Mouse (Mus musculus) adrenal gland, postnatal 4 days (tissue): ENCODE data around the gene Arhgap17. TPM values are rescaled to one million over a fixed set of nuclear protein-coding genes. Genes with fewer than 3 reads are reported as not detected.
A peak's percentile ranks its signal among the peaks of the same experiment; 100 is the strongest.

ENCODE experiments used
- DNase-seq, 2 experiments: peaks; one replicate each; pipeline ENCODE4 v3.0.0; 2021 to 2022; ENCODE audit warnings: low spot score in 2 of 2, mixed read lengths in 2 of 2
- long read RNA-seq, 2 experiments: library from polyadenylated mRNA; stranded (forward); transcript quantifications; one replicate each; pipeline ENCODE4 v2.0.0; 2021
- total RNA-seq, 2 experiments: library from RNA; stranded (reverse); gene quantifications; 2 replicates each; pipeline ENCODE4 v1.2.3; 2021

The Arhgap17 gene
- total RNA-seq = 10 to 100 TPM; 43.5 to 54.8 TPM
- long read RNA-seq, experiment 1, partial matches to known transcripts = 4 of 12 reads
- long read RNA-seq, experiment 1, other reads (novel, unspliced or antisense) = 4 of 12 reads
- long read RNA-seq, experiment 2, partial matches to known transcripts = 8 of 27 reads
- long read RNA-seq, experiment 2, other reads (novel, unspliced or antisense) = 12 of 27 reads

DNA sequence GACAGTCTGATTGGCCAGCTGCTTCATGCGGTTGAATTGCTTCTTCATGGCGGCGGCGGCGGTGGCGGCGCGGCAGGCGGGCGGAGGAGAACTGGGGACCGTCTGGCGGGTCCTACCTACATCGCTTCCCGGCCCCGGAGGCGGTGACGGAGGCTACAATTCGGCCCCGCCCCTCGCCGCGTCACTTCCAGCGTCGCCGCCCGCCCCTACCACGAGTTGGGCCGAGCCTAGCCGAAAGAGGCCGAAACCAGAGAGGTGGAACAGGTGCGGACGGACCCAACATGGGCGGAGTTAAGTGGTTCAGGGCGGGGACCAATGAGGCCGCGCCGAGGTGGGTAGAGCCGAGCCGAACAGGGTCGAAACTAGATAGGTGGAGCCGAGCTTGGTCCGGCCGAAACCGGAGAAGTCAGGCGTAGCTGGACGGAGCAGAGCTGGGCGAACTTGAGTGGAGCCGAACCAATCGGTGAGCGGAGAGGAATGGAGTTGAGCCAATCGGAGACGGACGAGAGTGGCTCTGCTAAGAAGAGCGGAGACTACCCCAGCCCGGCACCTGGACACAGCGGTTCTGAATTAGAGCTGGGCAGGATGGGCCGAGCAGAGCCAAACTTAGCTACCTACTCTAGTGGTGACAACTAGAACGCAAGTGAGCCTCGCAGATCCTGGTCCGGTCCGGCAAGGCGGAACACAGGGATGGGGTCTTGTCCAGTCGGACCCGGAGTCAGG lies at the start of gene Arhgap17, which contains the start of gene Lcmt1:
Arhgap17 (minus strand) TSS at position 157 of the 723 bp plus-strand sequence.
Lcmt1 (plus strand) TSS at position 26 of the 723 bp plus-strand sequence.
- peak; percentile 88 to 93 for DNase-seq

DNA sequence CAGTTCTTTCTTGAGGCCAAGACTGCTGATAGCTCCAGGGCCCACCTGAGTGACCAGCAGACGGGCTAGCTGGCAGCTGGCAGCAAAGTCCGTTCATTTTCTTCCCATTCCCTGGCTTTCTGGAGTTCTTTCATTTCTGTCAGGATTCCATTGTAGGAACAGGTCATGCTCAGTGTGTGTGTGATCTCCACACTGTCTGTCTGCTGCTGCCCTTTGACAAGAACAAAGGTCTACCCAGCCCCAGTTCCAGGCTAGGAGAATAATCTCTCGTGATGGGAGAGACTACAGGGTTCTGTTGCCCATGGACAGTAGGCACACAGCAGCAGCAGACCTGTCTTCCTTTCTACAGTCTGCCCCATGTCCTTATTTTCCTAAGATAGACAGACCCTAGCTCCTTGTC lies 47.9 kb upstream of the Arhgap17 start:
- no peak for DNase-seq

DNA sequence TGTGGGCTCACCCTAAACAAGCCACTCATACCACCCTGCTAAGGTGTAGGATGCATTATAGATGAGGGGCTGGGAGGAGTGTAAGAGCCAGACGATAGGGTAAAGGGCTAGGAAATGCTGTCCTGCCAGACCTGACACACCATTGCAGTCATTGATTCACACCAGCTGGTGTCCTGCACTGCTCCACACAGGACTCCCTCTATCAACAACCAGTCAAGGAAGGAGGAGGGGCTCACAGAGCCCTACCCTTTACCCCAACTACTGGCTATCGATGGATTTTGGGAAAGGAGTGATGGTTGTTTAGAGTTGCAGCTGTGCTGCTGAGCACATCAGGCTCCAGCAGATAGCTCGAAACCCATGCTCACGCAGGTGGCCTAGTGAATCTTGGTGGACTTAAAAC lies 47.1 kb upstream of the Arhgap17 start:
- no peak for DNase-seq

DNA sequence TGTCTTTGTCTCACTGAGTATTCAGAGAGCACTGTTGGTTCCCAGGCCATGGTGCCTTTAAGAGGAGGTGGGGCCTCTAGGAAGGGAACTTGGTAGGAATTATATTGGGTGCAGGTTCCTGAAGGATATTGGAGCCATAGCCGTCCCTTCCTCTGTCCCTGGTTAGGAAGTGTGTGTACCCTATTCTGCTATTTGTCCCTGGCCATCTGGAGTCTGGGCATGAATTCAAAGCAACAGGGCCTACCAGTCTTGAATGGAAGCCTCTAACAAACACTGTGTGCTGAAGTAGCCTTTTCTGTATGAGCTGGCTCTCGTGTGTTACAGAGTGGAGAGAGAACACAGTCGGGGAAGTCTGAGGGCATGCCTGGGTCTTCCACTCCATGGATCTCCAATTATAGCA lies 42.4 kb upstream of the Arhgap17 start:
- no peak for DNase-seq

DNA sequence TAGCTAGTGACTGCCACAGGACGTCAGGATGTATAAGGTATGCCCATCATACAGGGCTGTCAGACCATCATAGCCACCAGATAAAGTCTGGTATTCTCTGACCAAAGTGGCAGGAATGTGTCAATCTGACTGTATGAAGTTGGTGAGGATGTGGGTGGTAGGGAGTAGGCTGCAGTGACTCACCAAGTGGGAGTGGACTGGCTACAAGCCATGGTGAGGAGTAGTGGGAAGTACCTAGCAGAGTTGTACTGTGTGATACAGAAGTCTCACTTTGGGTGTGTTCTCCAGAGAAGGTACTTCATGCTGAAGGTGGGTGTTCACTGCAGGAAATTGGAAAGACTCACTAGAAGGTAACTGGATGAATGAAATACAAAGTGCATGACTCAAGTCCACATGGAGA lies 41.4 kb upstream of the Arhgap17 start:
- DNase-seq = no peak

DNA sequence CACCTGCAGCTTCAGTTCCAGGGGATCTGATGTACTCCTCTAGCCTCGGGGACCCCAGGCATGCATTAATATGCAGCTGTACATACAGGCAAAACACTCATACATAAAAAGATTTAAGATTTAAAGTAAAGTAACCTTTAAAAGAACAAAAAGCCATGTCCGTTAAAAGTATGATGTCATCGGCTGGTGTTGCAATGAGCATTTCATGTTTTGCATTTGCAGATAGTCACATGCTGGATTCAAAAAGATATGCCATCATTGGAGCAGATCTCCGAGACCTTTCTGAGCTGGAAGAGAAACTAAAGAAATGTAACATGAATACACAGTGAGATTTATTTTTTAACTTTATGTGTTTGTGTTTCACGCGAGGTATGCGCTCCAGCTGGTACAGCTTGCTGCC lies 40.8 kb upstream of the Arhgap17 start:
- no peak for DNase-seq

DNA sequence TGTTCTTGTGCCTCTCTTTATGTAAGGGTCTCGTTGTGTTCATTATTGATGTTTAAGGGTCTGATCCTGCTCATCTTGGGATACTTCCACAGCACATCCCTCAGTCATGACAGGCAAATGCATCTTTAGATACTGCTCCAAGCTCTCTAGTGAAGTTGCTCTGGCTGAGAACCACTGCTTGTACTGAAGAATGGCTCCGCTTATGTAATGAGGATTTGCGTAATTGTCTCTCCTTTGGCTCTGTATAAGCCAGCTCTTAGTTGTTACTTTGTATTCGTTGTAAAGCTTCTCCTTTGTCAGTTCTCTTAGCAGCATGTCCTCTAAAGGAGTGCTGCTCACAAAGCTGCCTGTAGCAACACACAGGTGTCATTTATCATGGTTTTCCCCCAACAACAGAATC lies 37.3 kb upstream of the Arhgap17 start:
- no peak for DNase-seq

DNA sequence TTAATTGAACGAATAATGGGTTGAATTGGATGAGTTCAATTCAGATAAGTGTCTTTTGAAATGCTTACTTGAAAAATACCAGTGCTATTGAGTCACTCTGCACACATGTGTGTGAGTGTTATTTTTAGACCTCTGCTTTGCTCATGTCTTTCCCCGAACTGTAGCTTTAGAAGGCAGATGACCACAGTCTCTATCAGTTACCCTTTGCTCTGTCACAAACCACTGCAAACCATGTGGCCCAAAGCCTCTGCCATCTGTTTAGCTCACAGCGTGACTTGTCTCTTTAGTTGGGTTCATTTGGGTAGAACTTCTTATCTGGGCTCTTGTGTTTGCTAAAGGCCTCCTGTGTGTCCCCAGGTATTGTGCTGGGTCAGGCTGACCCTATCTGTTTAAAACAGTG lies 35.9 kb upstream of the Arhgap17 start:
- DNase-seq = no peak

DNA sequence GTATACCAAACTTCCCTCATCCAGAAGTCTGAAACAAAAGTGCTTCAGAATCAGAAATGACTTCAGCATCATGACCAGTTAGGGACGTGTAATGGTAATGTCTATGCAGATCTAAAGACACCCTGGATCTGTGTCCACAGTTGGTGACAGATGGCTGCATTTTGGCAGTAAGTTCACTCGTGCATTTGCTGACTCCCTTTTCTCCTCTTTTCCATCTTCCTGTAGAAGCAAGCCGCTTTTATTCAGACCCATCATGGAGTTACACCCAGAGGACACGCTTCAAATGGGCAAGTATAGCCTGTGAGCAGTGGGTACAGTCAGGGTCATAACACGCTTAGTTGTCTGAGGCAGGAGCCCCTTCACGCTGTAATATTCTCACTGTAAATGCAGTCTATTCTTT lies 34.5 kb upstream of the Arhgap17 start:
- DNase-seq = no peak

DNA sequence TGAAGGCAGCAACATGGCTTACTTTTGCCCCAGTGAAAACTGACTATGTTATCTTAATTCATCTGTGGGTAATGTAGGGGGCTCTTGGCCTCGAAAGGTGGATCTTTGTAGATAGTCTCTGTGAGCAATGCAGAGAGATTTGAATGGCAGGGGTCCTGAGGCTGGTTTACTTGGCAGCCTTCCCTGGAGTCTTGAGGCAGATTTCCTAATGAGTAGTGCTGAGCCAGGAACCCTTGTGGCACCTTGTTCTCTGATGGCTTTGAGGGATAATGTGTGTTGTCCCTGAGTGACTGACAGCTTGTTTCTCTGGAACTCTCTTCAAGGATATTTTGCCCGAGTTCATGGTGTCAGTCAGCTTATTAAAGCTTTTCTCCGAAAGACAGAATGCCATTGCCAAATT lies 31.4 kb upstream of the Arhgap17 start:
- no peak for DNase-seq

DNA sequence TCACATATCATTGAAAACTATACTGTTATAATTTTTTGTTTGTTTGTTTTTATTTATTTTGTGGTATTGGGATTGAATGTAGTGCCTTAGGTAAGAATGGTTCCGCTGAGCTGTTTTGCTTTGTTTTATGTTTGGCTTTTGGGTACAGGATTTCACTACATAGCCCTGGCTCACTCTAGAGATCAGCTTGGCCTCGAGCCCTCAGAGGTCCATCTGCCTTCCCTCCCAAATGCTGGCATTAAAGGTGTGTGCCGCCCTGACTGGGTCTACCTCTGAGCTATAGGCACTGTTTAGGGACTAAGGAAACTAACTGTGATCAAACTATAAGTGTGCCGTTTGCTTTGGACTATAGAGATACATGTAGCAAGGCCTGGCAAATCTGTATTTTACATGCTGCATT lies 29.6 kb upstream of the Arhgap17 start:
- DNase-seq = no peak

DNA sequence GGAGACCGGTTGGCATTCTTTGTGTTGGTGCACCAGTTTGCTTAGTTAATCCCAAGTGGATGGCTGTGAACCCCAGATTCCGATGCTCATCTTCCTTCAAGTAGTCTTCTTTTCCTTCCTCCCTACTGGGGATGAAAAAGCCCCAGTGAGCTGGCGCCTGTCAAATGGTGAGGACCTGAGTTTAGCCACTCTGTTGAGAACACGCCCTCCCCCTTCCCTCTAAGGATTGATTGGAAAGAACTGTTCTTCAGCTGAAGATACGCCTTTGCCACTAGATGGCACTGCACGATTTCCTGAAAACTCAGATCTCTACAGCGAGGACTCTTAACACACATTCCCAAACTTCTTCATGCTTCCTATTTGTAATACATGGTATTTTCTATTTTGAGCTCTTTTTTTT lies 29.1 kb upstream of the Arhgap17 start:
- peak in 1 of 2 experiments; percentile 18 for DNase-seq

DNA sequence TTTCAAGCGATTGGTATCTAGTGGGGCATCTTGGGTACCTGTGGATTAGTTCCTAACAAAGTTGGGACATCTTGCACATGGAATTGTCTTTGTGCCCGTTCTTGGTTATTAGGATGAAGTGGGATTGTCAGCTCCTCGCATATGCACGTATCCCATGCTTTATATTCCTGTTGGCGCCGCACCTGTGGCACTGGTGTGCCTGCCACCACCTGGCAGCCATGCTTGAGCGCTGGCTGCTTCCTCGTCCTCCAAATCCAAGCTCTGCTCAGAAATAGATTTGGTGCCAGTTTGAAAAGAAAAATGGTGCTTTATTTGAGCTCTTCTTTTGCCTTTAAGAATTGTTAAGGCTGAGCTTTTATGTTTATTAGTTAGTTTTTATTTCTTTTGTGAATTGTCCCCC lies 28.2 kb upstream of the Arhgap17 start:
- DNase-seq = no peak

DNA sequence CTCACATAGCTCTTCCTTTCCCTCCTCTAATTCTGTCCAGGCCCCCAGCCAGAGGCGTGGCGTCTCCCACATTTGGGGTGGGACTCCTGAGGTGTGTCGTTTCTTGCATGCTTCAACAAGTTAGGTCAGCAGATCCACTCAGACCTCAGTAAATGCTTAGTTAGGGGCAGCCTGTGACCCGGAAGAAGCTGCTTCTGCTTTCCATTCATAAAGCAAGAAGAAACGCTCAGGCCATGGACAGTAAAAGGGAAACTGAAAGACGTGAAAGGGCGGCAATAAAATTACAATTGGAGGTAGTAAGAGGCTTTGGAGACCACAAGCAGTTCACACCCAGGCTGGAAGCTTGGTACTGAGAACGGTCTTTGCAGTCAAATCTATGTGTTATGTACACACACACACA lies 27.7 kb upstream of the Arhgap17 start:
- DNase-seq = no peak

DNA sequence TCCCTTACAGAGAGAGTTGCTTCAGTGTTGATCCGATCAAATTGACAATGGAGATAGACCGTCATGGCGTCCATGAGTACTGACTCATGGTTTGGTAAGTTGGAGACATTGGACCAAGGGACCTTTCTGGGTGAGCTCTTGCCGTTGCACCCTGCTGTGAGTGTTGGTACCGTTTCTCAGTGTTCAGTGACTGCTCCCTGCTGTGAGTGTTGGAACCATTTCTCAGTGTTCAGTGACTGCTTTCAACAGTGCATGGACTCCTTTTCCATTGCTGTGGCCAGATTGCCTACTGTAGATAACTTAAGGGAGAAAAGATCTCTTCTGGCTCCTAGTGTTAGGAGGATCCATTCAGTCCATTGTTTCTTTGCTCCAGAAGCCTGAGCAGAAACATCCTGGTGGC lies 27.2 kb upstream of the Arhgap17 start:
- no peak for DNase-seq

DNA sequence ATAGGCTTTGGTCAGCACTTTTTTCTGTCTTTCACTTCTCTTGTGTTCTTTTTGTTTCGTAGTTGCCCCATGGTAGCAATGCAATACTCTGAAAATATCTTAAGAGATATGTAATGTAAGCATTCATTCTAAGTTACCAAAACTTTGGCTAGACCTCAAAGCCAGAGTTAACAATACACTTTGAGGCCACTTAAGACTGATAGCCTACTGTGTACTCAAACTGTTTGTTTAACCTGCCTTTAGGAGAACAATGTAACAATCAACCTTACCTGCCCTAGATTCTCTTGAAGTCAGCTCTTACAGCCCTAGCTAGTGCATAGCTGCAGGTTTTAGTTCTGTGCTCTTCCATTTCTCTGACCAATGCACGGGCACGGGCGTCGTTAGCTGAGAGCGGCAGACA lies 24.6 kb upstream of the Arhgap17 start:
- DNase-seq = no peak

DNA sequence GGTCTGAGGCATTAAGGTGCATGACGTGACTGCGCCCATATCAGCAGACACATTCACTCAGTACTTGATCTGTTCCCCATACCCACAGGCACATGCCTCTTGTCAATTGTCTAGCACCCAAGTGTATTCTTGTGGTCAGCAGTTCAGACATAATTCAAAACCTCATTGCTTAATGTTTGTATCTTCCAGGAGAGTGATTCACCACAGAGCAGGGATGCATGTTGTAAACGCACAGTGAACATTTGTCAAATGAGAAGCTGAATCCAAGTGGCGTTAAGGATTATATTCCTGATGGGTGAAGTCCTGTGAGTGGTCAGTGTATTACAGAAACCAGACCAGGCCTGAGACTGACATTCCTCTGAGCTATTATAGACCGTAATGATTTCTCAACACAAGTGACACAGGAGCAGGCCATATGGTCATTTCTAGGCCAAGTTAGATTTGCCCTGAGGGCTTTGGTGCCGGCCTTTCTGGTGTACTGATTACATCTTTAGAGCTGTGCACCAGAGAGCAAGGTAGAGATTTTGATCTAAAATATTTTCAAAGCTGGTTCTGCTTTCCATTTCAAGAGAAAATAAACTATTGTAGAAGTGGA lies 20.1 kb upstream of the Arhgap17 start:
- no peak for DNase-seq

DNA sequence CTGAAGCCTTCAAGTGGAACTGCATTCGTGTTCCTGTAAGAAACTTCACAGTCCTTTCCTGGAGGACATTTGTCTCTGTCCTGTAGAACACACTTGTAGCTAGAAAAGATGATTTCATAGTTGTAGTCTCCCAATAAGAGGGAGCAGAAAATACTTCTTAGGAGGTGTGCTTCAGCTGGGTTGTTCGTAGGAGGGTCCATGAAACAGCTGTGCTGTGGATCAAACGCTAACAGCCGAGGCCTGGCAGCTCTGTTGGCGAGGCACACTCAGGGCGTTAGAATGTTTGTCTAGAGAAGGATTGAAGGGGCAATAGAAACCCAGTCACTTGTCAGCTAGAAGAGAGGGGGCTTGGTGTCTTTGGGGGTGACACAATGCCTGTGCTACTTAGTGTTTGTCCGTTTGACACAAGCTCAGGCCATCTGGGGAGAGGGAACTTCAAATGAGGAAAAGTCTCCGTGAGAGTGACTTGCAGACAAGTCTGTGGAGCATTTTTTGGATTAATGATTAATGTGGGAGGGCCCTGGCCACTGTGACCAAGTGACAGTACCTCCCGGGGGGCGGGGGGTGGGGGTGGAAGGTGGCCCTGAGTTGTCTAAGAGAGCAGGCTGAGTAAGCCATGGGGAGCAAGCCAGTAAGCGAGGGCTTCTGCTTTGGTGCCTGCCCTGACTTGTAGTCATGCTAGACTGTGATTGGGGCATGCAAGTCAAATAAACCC lies 16.1 kb upstream of the Arhgap17 start:
- DNase-seq = no peak

DNA sequence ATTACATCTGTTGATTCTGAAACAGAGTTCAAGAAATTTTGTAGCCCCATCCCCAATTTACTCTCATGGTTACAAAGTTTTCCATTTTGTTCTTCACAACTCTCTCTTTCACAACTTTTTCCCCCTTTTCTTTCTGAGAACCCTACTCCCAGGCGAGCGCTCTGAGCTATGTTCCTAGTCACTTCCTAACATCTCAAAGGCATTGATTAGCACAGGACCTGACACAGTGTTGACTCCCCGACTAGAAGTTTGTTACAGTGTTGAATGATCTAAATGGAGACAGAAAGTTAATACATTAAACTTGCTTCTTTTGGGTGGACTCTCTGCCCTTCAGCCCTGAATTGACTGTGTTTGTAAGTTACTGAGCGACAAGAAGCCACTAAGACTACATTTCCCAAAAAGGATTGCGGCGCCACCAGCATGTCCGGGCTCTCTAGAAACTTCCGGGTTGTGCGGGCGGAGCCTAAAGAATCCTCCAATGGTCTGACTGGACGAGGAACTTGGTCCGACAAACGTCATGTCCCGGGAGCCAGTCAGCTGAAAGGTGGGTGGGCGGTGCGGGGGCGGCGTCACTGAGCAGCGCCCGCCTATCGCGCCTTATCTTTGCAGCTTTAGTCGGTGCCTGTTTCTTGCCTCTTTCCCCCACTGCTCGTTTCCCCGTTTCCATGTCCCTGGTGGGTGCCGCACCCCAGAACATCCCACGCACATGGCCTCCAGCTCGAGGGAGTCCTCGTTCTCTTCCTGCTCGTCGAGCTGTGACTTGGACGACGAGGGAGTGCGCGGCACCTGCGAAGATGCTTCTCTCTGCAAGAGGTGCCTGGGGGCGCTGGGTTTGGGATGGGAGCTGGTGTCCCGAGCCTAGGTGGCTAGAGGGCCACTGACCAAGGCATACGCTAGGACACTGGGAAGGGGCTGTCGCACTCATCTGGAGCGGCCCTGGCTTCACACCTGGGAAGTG lies 8.0 kb upstream of the Arhgap17 start:
- peak; percentile 73 to 89 for DNase-seq

DNA sequence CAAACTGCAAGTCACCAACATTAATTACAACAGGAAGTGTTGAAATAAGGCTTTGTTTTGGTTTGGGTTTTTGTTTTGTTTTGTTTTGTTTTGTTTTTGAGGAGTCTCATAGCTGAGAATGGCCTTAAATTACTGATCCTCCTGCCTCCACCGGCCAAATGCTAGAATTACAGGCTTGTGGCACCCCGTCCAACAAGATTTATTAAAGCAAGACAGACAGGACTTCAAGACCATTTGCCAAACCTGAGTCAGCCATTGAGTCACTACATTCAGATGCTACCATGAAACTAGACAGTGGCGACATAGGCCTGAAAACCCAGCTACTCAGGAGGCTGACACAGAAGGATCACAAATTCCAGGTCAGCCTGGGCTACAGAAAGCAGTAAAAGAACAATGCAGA lies 1.8 kb upstream of the Arhgap17 start:
- DNase-seq = no peak

DNA sequence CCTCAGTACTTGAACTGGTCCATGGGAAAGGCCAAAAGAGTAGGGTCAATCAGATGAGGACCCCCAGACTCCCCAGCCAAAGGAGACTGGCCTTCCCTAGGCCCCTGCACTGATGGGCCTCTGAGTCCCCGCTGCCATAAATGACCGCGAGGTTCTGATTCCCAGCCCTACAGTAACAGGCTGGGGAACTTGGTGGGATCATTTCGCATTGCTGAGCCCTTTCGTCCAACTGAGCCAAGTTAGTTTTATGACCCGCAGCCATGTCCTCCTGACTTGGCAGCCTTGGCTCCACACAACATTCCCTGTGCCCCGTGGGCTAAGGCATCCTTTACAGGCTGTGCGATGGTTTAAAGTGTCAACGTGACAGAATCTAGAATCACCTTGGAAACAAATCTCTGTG lies 985 bp upstream of the Arhgap17 start:
- no peak for DNase-seq
